Mouse (Mus musculus) megakaryocyte, embryonic 14.5 days (primary cell): Measurements from ENCODE around the gene Dnajc2.

ENCODE experiments used
- FLI1 ChIP-seq: IDR thresholded peaks from 2 replicates; pipeline ENCODE4 v1.6.1; 2012; ENCODE audit warnings: low read length, inconsistent platforms, mixed read lengths
- GATA1 ChIP-seq: IDR thresholded peaks from 3 replicates; pipeline ENCODE4 v1.6.1; 2012; ENCODE audit warnings: mixed read lengths, low read length, inconsistent platforms, borderline replicate concordance

DNA sequence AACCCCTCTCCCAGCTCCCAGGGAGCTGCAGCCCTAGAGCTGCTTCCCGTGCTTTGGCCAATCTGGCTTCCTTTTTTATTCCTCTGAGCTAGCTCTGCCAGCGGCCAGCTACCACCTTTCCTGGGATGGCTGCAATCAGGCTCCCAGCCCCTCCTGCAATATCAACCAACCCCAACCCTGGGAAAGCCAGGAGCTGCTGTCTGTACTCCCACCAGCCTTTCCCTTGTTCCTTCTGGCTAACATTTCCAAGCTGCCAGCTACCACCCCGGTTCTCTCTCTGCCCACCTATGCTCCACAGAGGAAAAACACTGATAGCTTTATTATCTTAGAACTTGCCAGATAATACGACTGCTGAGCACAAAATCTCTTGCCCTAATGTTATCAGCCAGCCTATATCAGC lies 19.8 kb upstream of the Dnajc2 start:
- TF ChIP-seq GATA1 = no peak
- no peak for TF ChIP-seq FLI1
